Mouse (Mus musculus) adrenal gland, postnatal 10 days (tissue): ENCODE results near the gene Colgalt1. TPM values are rescaled to one million over a fixed set of nuclear protein-coding genes. Genes with fewer than 3 reads are reported as not detected.

Experiments
- DNase-seq: peaks from one replicate; pipeline ENCODE4 v3.0.0; 2021; ENCODE audit warnings: mixed read lengths
- total RNA-seq, 2 experiments: library from RNA; stranded (reverse); gene quantifications; 2 replicates each; pipeline ENCODE4 v1.2.3; 2021

Gene Colgalt1
- total RNA-seq, 2 experiments from 2014 or later: 56.3 to 58.9 TPM

GRCm38 (mm10) chr8:71591017-71591416 is 19.8 kb upstream of the Colgalt1 start:
- no peak for DNase-seq

GRCm38 (mm10) chr8:71591471-71592373 is 19.1 kb upstream of the Colgalt1 start, which contains the start of gene Pgls:
Gene Pgls (plus strand): TSS chr8:71592176.
- peak; percentile 98 for DNase-seq

GRCm38 (mm10) chr8:71592374-71593170 is 18.2 kb upstream of the Colgalt1 start:
- DNase-seq: peak; percentile 85

- peak; percentile 55 for DNase-seq
Measured at GRCm38 (mm10) chr8:71593556-71594323, 17.1 kb upstream of the Colgalt1 start.

GRCm38 (mm10) chr8:71594324-71594722 is 16.5 kb upstream of the Colgalt1 start:
- DNase-seq: no peak

GRCm38 (mm10) chr8:71595862-71596261 is 14.9 kb upstream of the Colgalt1 start:
- peak; percentile 95 for DNase-seq

GRCm38 (mm10) chr8:71596384-71596783 is 14.4 kb upstream of the Colgalt1 start:
- no peak for DNase-seq

GRCm38 (mm10) chr8:71596798-71597197 is 14.0 kb upstream of the Colgalt1 start:
- no peak for DNase-seq

- no peak for DNase-seq
Measured at GRCm38 (mm10) chr8:71597451-71597850, 13.3 kb upstream of the Colgalt1 start, which contains the start of gene Fam129c. Gene Fam129c (plus strand): TSS chr8:71597648.

GRCm38 (mm10) chr8:71598375-71598774 is 12.4 kb upstream of the Colgalt1 start:
- DNase-seq: no peak

GRCm38 (mm10) chr8:71598841-71599240 is 12.0 kb upstream of the Colgalt1 start:
- no peak for DNase-seq

- no peak for DNase-seq
Measured at GRCm38 (mm10) chr8:71601939-71602665, 8.7 kb upstream of the Colgalt1 start.

GRCm38 (mm10) chr8:71602666-71603334 is 8.0 kb upstream of the Colgalt1 start:
- peak; percentile 77 for DNase-seq

- DNase-seq: no peak
Measured at GRCm38 (mm10) chr8:71604021-71604420, 6.8 kb upstream of the Colgalt1 start.

GRCm38 (mm10) chr8:71612141-71612540 is 1.3 kb downstream of the Colgalt1 start:
- no peak for DNase-seq

- DNase-seq: no peak
Measured at GRCm38 (mm10) chr8:71613418-71613817, 2.6 kb downstream of the Colgalt1 start.

- DNase-seq: no peak
Measured at GRCm38 (mm10) chr8:71619786-71620185, 9.0 kb downstream of the Colgalt1 start.

GRCm38 (mm10) chr8:71625088-71625487 is 14.3 kb downstream of the Colgalt1 start:
- no peak for DNase-seq

- DNase-seq: no peak
Measured at GRCm38 (mm10) chr8:71626753-71627152, 16.0 kb downstream of the Colgalt1 start.

- peak; percentile 26 for DNase-seq
Measured at GRCm38 (mm10) chr8:71627265-71628099, 16.7 kb downstream of the Colgalt1 start.
